Mouse (Mus musculus) midbrain, embryonic 12.5 days (tissue): Measurements from ENCODE around the gene Fasn. TPM values are rescaled to one million over a fixed set of nuclear protein-coding genes. Genes with fewer than 3 reads are reported as not detected.

Source experiments
- ATAC-seq: fragments of 200-750 bp; cut with Nextera tagmentation; 2 replicates; pipeline ENCODE4 v1.8.0; 2017; ENCODE audit warnings: low read depth, moderate TSS enrichment, moderate library complexity; ENCODE audit not compliant: low FRiP score
- H3K27ac ChIP-seq: fragments of 300-500 bp; sonication (generic); replicated peaks from 2 replicates; pipeline ENCODE4 v1.5.1; 2016; ENCODE audit warnings: mild to moderate bottlenecking
- H3K27me3 ChIP-seq: fragments of 300-500 bp; sonication (generic); 2 replicates; pipeline ENCODE4 v1.6.1; 2016; ENCODE audit warnings: mild to moderate bottlenecking
- H3K36me3 ChIP-seq: fragments of 300-500 bp; sonication (generic); 2 replicates; pipeline ENCODE4 v1.6.1; 2016
- H3K4me1 ChIP-seq: fragments of 300-500 bp; sonication (generic); 2 replicates; pipeline ENCODE4 v1.6.1; 2016
- H3K4me2 ChIP-seq: fragments of 300-500 bp; sonication (generic); replicated peaks from 2 replicates; pipeline ENCODE4 v1.6.1; 2016; ENCODE audit warnings: mild to moderate bottlenecking, moderate library complexity
- H3K4me3 ChIP-seq: fragments of 300-500 bp; sonication (generic); 2 replicates; pipeline ENCODE4 v1.5.1; 2016; ENCODE audit warnings: mild to moderate bottlenecking
- H3K9ac ChIP-seq: fragments of 300-500 bp; sonication (generic); replicated peaks from 2 replicates; pipeline ENCODE4 v1.6.1; 2016; ENCODE audit warnings: mild to moderate bottlenecking, moderate library complexity
- H3K9me3 ChIP-seq: fragments of 300-500 bp; sonication (generic); 2 replicates; pipeline ENCODE4 v1.6.1; 2016; ENCODE audit warnings: mild to moderate bottlenecking
- WGBS: fragments of 180-500 bp; shearing (Covaris S2); methylation state at CpG from one replicate; pipeline ENCODE4 v1.1.7; 2016; 5-methylcytosine and 5-hydroxymethylcytosine counted together
- polyA plus RNA-seq: library from polyadenylated mRNA; unstranded; fragments of >200 nt; fragmentation: Nextera tagmentation; extraction: Ambion mirVana; gene quantifications from 2 replicates; pipeline ENCODE4 v1.2.1, GENCODE M21; 2016

Gene Fasn
- polyA plus RNA-seq, 1 experiment from 2014 or later = 140 TPM

DNA sequence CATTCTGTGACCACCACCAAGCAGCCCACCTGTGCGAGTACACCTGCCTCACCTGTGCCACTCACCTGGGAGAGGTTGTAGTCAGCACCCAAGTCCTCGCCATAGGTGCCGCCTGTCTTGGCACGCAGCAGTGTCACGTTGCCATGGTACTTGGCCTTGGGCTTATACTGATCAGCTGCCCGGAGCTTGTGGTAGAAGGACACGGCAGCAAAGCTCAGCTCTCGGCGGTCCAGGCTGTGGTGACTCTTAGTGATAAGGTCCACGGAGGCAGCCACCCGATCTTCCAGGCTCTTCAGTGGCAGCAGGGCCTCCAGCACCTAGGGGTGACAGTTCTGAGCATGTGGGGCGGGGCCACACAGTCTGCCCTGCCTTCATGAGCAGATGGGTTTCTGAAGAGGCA, 16.3 kb downstream of the Fasn start:
- no peak overlapping the region for H3K27ac ChIP-seq
- no peaks in the 10 kb centered on the region for H3K4me1 ChIP-seq
- peaks cover 83% of the 10 kb centered on the region for H3K36me3 ChIP-seq
- 93% methylated on average over 12 of the region's 12 CpGs for WGBS
- H3K27me3 ChIP-seq = no peaks in the 10 kb centered on the region
- H3K9ac ChIP-seq = no peak overlapping the region
- no peak for ATAC-seq
- no peaks in the 10 kb centered on the region for H3K9me3 ChIP-seq
- no peak overlapping the region for H3K4me2 ChIP-seq
- H3K4me3 ChIP-seq = no peak overlapping the region

DNA sequence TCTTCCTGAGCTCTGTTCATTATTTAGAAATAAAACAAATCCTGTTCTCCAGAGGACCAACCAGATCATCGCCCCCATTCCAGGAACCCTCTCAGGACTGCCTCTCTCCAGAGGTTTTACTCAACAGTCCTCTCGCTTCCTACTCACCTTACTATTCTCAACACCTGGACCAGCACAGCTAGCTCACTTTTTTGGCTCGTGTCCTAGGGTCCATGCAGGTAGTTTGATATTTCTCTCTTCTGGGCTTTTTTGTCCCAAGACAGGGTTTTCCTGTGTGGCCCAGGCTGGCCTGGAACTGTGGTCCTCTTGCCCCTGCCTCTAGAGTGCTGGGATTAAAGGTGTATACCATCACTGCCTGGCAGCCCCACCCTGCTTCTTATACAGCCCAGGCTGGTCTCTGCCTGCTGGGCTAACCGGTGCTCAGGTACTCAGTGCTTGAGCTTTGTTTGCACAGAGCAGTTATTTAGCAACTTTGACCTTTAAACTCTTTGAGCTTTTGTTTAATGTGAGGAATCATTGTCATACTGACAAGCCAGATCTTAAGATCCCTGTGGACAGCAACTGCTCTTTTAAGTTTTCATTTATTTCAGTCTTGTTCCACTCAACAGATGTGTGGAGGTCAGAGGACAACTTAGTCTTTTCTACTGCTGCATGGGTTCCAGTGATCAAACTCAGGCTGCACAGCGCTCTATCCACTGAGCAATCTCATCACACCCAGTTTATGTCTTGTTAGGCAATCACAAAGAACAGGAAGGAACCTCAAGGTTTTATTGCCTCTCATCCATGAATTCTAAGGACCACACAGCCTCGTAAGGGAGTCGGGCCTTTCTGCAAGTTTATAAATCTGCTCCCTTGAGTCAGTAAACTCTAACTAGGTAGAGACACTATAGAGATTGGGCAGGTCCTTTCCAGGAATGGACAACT, 18.7 kb downstream of the Fasn start:
- ATAC-seq = no peak
- 88% methylated on average over 7 of the region's 7 CpGs for WGBS
- Histone ChIP-seq H3K36me3 (peaks cover 60% of the 10 kb centered on the region), H3K9me3 (no peaks in the 10 kb centered on the region), H3K4me1 (no peaks in the 10 kb centered on the region), H3K4me2 (no peak overlapping the region), H3K27me3 (no peaks in the 10 kb centered on the region), H3K4me3 (no peak overlapping the region), H3K9ac (no peak overlapping the region), H3K27ac (no peak overlapping the region)

DNA sequence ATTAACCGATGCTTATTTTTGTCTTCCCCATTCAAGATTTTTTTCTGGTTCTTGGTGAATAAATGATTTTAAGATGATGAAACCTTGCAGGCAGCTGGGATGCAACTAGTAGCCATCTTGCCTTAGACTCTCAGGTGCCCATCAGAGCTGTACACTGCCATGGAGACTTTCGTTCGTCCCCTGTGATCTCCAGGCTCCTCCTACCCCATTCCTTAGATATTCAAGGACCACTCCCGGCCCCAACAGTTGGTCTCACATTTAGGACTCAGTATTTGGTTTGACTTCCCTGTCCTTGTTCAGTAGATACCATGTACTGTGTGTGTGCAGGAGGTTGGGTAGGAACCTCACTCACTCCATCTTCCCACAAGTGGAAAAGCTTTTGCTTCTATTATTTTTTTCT, 19.6 kb downstream of the Fasn start:
- no peaks in the 10 kb centered on the region for H3K9me3 ChIP-seq
- H3K27ac ChIP-seq = no peak overlapping the region
- H3K9ac ChIP-seq = no peak overlapping the region
- ATAC-seq = no peak
- no peaks in the 10 kb centered on the region for H3K4me1 ChIP-seq
- H3K36me3 ChIP-seq = peaks cover 51% of the 10 kb centered on the region
- 82% methylated on average over 4 of the region's 4 CpGs for WGBS
- no peaks in the 10 kb centered on the region for H3K27me3 ChIP-seq
- no peak overlapping the region for H3K4me2 ChIP-seq
- no peak overlapping the region for H3K4me3 ChIP-seq

DNA sequence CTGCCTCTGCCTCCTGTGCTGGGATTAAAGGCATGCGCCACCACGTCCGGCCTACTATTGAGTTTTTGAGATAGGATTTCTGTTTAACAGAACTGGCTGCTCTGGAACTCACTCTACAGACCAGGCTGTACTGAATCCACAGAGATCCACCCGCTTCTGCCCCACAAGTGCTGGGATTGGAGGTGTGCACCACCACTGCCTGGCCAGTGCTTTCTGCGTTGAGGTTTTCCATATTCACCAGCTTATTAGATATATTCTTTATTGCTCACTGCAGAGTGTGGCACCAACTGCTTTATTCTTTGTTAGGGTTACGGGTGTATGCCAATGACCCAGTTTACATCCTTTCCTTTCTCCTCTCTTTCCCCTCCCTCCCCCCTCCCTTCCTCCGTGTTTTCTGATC, 20.1 kb downstream of the Fasn start:
- no peak overlapping the region for H3K4me2 ChIP-seq
- no peaks in the 10 kb centered on the region for H3K9me3 ChIP-seq
- 82% methylated on average over 7 of the region's 7 CpGs for WGBS
- no peak overlapping the region for H3K4me3 ChIP-seq
- ATAC-seq = no peak
- no peaks in the 10 kb centered on the region for H3K27me3 ChIP-seq
- H3K4me1 ChIP-seq = no peaks in the 10 kb centered on the region
- H3K27ac ChIP-seq = no peak overlapping the region
- peaks cover 46% of the 10 kb centered on the region for H3K36me3 ChIP-seq
- H3K9ac ChIP-seq = no peak overlapping the region

DNA sequence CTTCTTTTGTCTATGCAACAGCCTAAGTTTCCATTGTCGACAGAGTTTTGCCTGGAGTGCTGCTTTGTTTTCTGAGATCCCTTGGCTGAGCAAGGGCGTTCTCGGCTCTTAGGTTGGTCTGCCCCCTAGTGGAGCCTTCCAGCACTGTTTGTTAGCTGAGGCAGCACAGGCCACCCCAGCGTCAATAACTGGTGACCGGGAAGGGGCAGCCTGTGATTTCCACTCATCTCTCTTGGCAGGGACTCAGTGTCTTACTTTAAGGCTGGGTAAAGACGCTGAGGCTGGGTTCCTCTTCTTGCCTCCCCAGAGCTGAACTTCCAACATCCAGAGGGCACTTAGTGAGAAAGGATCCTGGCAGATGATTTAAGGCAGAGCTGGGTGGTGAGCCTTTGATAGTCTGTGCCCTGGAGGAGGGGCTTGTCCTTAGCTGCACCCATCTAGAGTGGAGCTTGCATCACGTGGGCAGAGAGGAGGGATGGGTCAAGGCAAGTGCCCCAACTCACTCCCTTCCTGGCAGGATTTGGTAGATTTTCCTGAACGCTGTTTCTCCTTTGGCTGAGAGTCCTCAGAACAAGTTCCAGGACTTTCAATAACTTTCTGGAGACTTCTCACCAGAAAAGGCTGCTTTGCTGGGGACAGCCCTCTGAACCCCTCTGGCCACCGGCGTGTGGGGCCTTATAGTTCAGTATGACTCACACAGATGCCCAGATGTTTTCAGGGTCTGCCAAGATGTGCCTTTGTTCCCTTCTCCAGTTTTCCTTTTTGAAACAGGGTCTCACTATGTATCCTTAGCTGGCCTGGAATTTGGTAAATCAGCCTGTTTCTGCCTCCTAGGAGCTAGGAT, 24.1 kb downstream of the Fasn start:
- 0 out of 2 replicates have a peak overlapping the region, but pooled peaks have one; percentile 16 for H3K9ac ChIP-seq
- H3K27me3 ChIP-seq = no peaks in the 10 kb centered on the region
- peak; percentile 50; the same call in 1 of the 2 replicates for ATAC-seq
- H3K4me3 ChIP-seq = no peak overlapping the region
- H3K4me2 ChIP-seq = no peak overlapping the region
- H3K36me3 ChIP-seq = peaks cover 6% of the 10 kb centered on the region
- peak overlapping the region; percentile 27 for H3K27ac ChIP-seq
- peaks cover 6% of the 10 kb centered on the region for H3K4me1 ChIP-seq
- no peaks in the 10 kb centered on the region for H3K9me3 ChIP-seq
- 16% methylated on average over 10 of the region's 10 CpGs for WGBS

DNA sequence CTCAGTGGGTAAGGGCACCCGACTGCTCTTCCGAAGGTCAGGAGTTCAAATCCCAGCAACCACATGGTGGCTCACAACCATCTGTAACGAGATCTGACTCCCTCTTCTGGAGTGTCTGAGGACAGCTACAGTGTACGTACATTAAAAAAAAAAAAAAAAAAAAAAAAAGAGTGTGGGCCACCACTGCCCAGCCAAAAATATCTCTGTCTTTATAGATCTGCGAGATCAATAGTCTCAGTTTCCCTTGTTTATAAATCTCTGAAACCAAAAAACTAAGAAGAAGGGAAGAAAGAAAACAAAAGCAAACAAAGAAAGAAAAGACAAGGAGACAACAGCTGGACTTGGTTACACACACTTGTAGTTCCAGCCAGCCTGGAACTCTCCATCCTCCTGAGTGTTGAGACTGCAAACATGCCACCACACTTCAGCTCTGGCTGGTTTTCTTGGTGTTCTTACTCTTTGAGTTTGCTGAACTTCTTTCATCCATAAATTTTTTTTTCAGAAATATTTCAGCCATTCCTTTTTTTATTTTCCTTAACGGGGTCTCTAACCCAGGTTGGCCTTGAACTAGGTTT, 24.9 kb downstream of the Fasn start:
- H3K9ac ChIP-seq = no peak overlapping the region
- WGBS = 79% methylated on average over 6 of the region's 6 CpGs
- no peak overlapping the region for H3K4me3 ChIP-seq
- H3K27me3 ChIP-seq = no peaks in the 10 kb centered on the region
- peak overlapping the region; percentile 27; the same call in 1 of the 2 replicates for H3K27ac ChIP-seq
- no peak overlapping the region for H3K4me2 ChIP-seq
- H3K9me3 ChIP-seq = no peaks in the 10 kb centered on the region
- no peak for ATAC-seq
- H3K36me3 ChIP-seq = peaks cover 5% of the 10 kb centered on the region; the same call in 1 of the 2 replicates
- peaks cover 15% of the 10 kb centered on the region for H3K4me1 ChIP-seq

DNA sequence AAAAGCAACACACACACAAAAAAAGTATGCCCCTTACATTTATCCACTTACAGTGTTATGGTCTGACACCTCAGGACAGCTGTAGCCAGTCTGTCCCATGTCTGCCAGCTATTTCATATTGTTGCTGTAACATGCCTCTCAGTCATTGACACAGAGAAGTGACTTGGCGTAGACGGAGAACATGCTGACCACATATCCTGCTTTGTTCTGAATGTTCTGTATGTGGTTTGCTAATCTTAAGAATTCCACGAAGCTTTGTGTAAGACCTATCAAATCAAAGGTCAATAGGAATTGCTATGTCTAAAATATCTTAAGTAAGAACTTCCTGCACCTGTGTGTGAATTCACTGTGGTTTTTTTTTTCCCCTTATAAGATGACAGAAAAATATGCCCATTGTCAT, 26.1 kb downstream of the Fasn start:
- Histone ChIP-seq H3K36me3 (peaks cover 15% of the 10 kb centered on the region), H3K4me3 (no peak overlapping the region), H3K9ac (no peak overlapping the region), H3K4me2 (no peak overlapping the region), H3K27ac (no peak overlapping the region), H3K4me1 (peaks cover 18% of the 10 kb centered on the region), H3K27me3 (no peaks in the 10 kb centered on the region), H3K9me3 (no peaks in the 10 kb centered on the region)
- no peak for ATAC-seq
- WGBS = 93% methylated on average over 3 of the region's 3 CpGs

DNA sequence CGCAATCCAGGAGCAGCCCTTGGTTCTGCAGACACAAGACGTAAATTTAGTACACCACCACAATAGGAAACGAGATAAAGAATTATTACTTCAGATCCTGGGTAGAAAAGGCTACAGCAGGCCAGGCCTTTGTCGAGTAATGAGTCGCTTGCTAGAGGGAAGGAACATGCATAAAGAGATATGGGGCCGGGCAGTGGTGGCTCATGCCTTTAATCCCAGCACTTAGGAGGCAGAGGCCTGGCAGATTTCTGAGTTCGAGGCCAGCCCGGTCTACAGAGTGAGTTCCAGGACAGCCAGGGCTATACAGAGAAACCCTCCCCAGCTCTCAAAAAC, 27.8 kb downstream of the Fasn start:
- ATAC-seq = peak; percentile 57
- no peaks in the 10 kb centered on the region for H3K27me3 ChIP-seq
- peaks cover 32% of the 10 kb centered on the region for H3K36me3 ChIP-seq
- peak overlapping the region; percentile 91 for H3K4me3 ChIP-seq
- H3K4me2 ChIP-seq = peak overlapping the region; percentile 99
- WGBS = 21% methylated on average over 8 of the region's 8 CpGs
- H3K9me3 ChIP-seq = no peaks in the 10 kb centered on the region
- peak overlapping the region; percentile 89 for H3K27ac ChIP-seq
- H3K4me1 ChIP-seq = peaks cover 18% of the 10 kb centered on the region
- peak overlapping the region; percentile 96 for H3K9ac ChIP-seq

DNA sequence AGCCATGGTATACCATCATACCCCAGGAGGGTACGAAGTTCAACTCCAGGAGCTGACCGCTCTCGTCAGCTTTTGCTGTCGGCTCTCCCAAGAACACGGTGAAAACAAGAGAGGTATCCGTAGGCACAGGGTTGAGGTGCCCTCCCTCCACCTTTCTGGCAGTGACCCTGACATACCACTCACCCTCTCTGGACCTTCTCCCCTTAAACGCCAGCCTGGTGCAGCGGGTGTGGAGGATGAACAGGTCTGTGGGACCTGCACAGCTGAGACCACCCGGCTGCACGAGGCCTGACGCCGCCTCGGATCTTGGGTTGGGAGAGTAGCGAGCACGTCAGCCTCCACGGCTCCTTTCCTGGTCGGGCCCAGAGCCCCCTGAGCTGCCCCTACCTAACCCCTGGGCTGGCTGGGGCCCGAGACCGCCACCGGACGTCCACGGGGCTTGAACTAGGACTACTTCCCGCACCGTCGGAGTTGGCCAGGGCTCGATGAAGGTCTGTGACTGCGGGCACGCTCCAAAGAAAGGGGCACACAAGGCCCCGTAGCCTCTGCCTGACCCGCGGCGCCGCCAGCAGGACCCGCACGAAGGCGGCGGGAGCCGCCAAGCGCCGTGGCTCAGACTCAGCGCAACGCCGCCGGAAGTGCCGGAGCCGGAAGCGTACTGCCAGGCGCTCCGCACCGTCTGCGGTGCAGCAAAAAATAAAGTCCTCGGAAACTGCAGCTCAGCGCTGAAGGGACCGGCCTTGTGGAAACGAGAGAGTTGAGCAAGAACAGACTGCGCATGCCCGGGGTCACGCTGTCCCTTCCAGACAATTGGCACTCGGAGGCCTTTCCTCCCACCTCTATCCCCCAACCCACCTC, 28.4 kb downstream of the Fasn start, which contains the start of gene Dus1l:
Dus1l (minus strand) TSS at position 648 of the 858 bp plus-strand sequence.
- H3K9me3 ChIP-seq = no peaks in the 10 kb centered on the region
- H3K4me2 ChIP-seq = peak within 1 kb of the TSS; percentile 99
- peak; percentile 84 for ATAC-seq

DNA sequence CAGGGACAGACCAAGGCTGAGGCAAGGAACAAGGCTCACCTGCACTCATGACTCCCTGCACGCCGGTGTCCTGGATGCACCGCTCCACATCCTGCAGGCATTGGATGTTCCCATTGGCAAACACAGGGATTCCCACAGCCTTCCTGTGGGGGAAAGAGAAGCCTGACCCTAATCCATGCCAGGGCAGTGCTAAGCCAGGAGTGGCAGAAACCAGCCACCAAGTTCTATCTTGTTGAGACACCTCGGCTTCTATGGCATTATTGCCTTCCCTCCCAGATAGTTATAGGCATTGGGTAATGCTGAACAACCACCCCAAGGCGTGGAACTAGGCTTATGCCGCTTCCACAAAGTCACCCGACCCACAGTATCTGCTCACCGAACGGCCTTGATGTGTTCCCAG, 31.7 kb downstream of the Fasn start:
- H3K27ac ChIP-seq = no peak overlapping the region
- H3K27me3 ChIP-seq = no peaks in the 10 kb centered on the region
- H3K9ac ChIP-seq = no peak overlapping the region
- no peak overlapping the region for H3K4me3 ChIP-seq
- no peak overlapping the region for H3K4me2 ChIP-seq
- H3K9me3 ChIP-seq = no peaks in the 10 kb centered on the region
- no peak for ATAC-seq
- WGBS = 95% methylated on average over 9 of the region's 9 CpGs
- peaks cover 68% of the 10 kb centered on the region for H3K36me3 ChIP-seq
- H3K4me1 ChIP-seq = peaks cover 18% of the 10 kb centered on the region

More for the DNA sequence above, 28.4 kb downstream of the Fasn start, which contains the start of gene Dus1l:
- WGBS = 2% methylated on average over 59 of the region's 59 CpGs
- peaks cover 18% of the 10 kb centered on the region for H3K4me1 ChIP-seq
- H3K4me3 ChIP-seq = peak within 1 kb of the TSS; percentile 91
- H3K9ac ChIP-seq = peak within 1 kb of the TSS; percentile 96
- H3K27me3 ChIP-seq = no peaks in the 10 kb centered on the region
- H3K27ac ChIP-seq = peak within 1 kb of the TSS; percentile 89
- H3K36me3 ChIP-seq = peaks cover 38% of the 10 kb centered on the region

DNA sequence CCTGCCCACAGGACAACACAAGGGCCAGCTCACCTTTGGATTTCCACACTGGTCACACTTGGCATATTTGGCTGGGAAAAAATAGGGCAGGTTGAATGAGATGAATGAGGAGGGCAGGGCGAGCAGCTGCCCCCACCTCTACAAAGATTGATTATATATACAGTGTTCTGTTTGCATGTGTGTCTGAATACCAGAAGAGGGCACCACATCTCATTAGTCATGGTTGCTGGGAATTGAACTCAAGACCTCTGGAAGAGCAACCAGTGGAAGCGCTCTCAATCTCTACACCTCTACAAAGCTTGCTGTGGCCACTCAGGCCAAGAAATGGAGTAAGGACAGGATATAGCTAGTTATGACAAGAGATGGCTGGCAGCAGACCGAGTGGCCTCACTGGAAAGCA, 34.5 kb downstream of the Fasn start:
- Histone ChIP-seq H3K27ac (no peak overlapping the region), H3K4me2 (no peak overlapping the region), H3K4me1 (peaks cover 18% of the 10 kb centered on the region), H3K27me3 (no peaks in the 10 kb centered on the region), H3K9ac (no peak overlapping the region), H3K36me3 (peaks cover 86% of the 10 kb centered on the region), H3K9me3 (no peaks in the 10 kb centered on the region), H3K4me3 (no peak overlapping the region)
- no peak for ATAC-seq
- 94% methylated on average over 3 of the region's 3 CpGs for WGBS
